Mouse (Mus musculus) liver, embryonic 16.5 days (tissue): ENCODE measurements around the gene Eef2kmt. TPM values are rescaled to one million over a fixed set of nuclear protein-coding genes. Genes with fewer than 3 reads are reported as not detected.

Experiments used
- ATAC-seq: fragments of 200-750 bp; cut with Nextera tagmentation; 2 replicates; pipeline ENCODE4 v1.8.0; 2017; ENCODE audit warnings: low read depth, mild to moderate bottlenecking, moderate number of reproducible peaks, moderate library complexity
- H3K27ac ChIP-seq: fragments of 300-500 bp; sonication (generic); 2 replicates; pipeline ENCODE4 v1.5.1; 2014; ENCODE audit warnings: mild to moderate bottlenecking, low read length
- H3K27me3 ChIP-seq: fragments of 300-500 bp; sonication (generic); 2 replicates; pipeline ENCODE4 v1.6.1; 2014; ENCODE audit warnings: low read depth, low read length, mixed read lengths; ENCODE audit not compliant: control insufficient read depth, insufficient read depth
- H3K36me3 ChIP-seq: fragments of 300-500 bp; sonication (generic); 2 replicates; pipeline ENCODE4 v1.6.1; 2014; ENCODE audit warnings: mild to moderate bottlenecking; ENCODE audit not compliant: control insufficient read depth, insufficient read depth
- H3K4me1 ChIP-seq: fragments of 300-500 bp; sonication (generic); 2 replicates; pipeline ENCODE4 v1.6.1; 2014; ENCODE audit warnings: low read depth, low read length, mixed read lengths; ENCODE audit not compliant: control insufficient read depth
- H3K4me2 ChIP-seq: fragments of 300-500 bp; sonication (generic); 2 replicates; pipeline ENCODE4 v1.6.1; 2014; ENCODE audit warnings: low read depth, low read length, mixed read lengths
- H3K4me3 ChIP-seq: fragments of 300-500 bp; sonication (generic); 2 replicates; pipeline ENCODE4 v1.5.1; 2014; ENCODE audit warnings: low read depth, mild to moderate bottlenecking, low read length
- H3K9ac ChIP-seq: fragments of 300-500 bp; sonication (generic); 2 replicates; pipeline ENCODE4 v1.6.1; 2014; ENCODE audit warnings: low read depth, low read length
- H3K9me3 ChIP-seq: fragments of 300-500 bp; sonication (generic); replicated peaks from 2 replicates; pipeline ENCODE4 v1.6.1; 2016; ENCODE audit warnings: low read length; ENCODE audit not compliant: control insufficient read depth
- WGBS: fragments of 180-500 bp; shearing (Covaris S2); extraction: QIAGEN DNeasy Blood & Tissue Kit; methylation state at CpG from one replicate; pipeline ENCODE4 v1.1.7; 2014; ENCODE audit not compliant: insufficient replicate concordance; 5-methylcytosine and 5-hydroxymethylcytosine counted together
- polyA plus RNA-seq: library from polyadenylated mRNA; unstranded; fragments of >200 nt; fragmentation: Nextera tagmentation; extraction: Ambion mirVana; gene quantifications from 2 replicates; pipeline ENCODE4 v1.2.1, GENCODE M21; 2015

Gene Eef2kmt
- polyA plus RNA-seq, 1 experiment from 2014 or later: 8.5 TPM

DNA sequence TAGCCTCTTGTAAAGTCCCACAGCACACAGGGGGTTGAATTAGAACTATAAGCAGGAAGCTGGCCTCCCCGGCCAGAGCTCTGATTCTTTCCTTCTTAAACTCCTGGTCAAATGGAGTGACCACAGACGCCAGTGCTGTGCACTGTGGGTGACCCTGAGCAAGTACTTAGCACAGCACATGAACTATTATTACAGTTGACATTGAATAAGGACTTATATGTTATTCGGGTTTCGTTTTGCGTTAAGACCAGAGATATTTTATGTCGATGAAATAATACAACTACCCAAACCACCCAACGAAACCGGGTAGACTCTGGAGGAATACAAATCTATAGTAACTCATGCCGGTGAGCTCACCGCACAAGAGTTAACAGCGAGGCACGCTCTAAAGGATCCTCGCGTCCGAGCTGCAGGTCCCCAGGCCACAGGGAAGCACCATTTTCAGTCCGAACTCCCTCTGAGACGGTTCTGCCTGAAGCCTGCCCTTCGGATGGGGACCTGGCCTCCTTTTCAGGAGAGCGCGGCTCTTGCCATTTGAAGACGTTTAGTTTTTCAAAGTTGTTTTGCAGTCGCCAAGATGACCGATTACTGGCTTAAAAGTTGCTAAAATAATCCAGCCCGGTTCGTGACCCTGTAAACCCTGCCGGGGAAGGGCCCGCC lies 572 bp downstream of the Eef2kmt start:
- no peak for ATAC-seq
- H3K27ac ChIP-seq: peak overlapping the region; percentile 35
- H3K4me1 ChIP-seq: peaks cover 18% of the 10 kb centered on the region
- H3K27me3 ChIP-seq: no peaks in the 10 kb centered on the region
- no peaks in the 10 kb centered on the region for H3K9me3 ChIP-seq
- peak overlapping the region; percentile 69 for H3K4me3 ChIP-seq
- H3K36me3 ChIP-seq: no peaks in the 10 kb centered on the region
- H3K4me2 ChIP-seq: peak overlapping the region; percentile 85
- 2% methylated on average over 27 of the region's 27 CpGs for WGBS
- H3K9ac ChIP-seq: peak overlapping the region; percentile 72

DNA sequence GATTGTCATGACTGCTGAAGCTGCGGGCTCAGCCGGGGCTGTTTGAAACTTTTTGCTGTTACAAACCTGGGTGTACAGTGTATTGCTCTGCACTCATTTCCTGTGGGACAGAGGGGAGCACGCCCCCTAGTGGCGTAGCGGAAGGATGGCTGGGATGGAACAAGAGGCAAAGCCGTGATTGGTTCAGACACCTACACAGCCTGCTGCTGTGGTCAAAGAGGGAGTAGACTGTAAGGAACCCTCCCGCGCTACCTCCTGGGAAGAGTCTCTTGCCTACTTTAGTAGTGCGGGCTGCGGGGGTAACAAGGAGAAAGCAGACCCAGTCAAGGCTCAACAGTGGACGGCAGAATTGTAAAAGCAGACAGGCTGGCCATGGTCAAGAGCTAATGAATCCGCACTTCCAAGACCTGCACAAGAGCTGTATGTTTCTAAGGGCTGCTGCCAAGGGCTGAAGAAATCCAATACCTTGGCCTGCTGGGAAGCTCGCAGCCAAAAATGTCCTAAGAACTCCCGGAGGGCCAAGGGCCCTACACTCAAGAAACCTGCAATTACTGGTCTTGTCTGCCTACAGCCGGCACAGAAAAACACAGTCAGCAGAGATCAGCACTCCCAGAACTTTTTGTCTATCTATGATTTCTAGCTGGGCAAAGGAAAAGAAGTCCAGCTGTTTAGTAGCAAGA lies 1.3 kb downstream of the Eef2kmt start:
- 2% methylated on average over 15 of the region's 15 CpGs for WGBS
- H3K4me3 ChIP-seq: peak overlapping the region; percentile 69
- H3K9ac ChIP-seq: peak overlapping the region; percentile 72
- peak overlapping the region; percentile 35; the same call in 1 of the 2 replicates for H3K27ac ChIP-seq
- H3K9me3 ChIP-seq: no peaks in the 10 kb centered on the region
- peaks cover 18% of the 10 kb centered on the region for H3K4me1 ChIP-seq
- peak overlapping the region; percentile 85 for H3K4me2 ChIP-seq
- no peaks in the 10 kb centered on the region; the same call in 1 of the 2 replicates for H3K36me3 ChIP-seq
- peak; percentile 60 for ATAC-seq
- no peaks in the 10 kb centered on the region for H3K27me3 ChIP-seq

DNA sequence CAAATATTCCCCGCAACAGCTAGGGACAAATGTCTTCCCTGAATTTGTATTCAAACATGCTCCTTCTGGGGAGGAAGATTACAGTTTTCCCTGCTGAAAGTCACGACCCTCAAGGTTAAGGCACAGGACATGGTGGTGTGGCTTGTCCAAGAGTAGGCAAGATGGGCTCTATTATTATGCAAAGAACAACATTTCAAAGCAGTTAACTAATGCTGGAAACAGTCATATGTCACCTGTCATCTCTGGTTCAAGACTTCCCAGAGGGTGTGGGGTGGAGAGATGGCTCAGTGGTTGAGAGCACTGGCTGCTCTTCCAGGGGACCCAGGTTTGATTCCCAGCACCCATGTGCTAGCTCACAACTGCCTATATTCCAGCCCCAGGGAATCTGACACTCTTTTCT lies 3.5 kb downstream of the Eef2kmt start:
- Histone ChIP-seq H3K9ac (no peak overlapping the region), H3K27me3 (no peaks in the 10 kb centered on the region), H3K36me3 (no peaks in the 10 kb centered on the region; the same call in 1 of the 2 replicates), H3K4me1 (peaks cover 18% of the 10 kb centered on the region), H3K4me3 (no peak overlapping the region), H3K9me3 (no peaks in the 10 kb centered on the region), H3K27ac (no peak overlapping the region), H3K4me2 (no peak overlapping the region)
- ATAC-seq: no peak
- WGBS: 76% methylated on average over 2 of the region's 2 CpGs

DNA sequence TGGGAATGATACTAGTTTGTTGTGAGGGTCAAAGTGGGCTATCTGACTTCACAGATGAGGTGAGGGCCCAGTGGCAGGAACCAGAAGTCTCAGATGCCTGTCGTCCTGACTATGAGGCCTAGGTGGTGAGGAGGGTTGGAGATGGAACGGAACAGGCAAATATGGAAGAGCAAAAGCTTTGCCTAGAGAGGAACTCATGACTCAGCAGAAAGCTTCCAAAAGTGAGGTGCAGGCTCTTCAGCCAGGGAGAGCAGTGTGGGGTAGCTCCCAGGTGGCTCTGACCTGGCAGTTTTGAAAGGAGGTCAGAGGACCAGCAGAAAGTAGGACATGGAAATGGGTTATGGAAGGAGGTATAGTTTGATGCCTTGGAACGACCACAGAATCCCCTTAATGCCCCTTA lies 4.9 kb downstream of the Eef2kmt start:
- 63% methylated on average over 3 of the region's 3 CpGs for WGBS
- ATAC-seq: no peak
- no peak overlapping the region for H3K9ac ChIP-seq
- no peak overlapping the region for H3K4me3 ChIP-seq
- no peaks in the 10 kb centered on the region for H3K27me3 ChIP-seq
- no peak overlapping the region for H3K4me2 ChIP-seq
- H3K36me3 ChIP-seq: no peaks in the 10 kb centered on the region; the same call in 1 of the 2 replicates
- H3K27ac ChIP-seq: no peak overlapping the region
- H3K9me3 ChIP-seq: no peaks in the 10 kb centered on the region
- H3K4me1 ChIP-seq: peaks cover 15% of the 10 kb centered on the region

DNA sequence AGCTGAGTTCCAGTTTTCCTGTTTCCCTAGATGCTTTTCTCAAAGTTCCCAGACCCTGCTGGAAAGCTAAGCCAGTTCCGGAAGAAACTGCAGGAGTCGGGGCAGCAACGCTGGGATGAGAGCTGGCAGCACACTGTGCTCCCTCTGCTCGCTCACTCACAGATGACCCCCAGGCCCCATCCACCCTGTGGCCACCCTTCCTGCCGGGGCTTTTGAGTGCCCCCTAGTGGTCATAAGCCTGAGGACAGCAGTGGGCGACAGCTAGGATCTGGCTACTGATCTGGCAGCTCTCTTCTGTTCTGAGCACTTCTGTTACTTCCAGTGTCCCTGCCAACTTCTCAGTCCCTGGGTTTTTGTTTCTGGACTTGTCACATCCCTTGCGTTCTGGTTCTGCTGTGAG lies 11.4 kb downstream of the Eef2kmt start:
- H3K27ac ChIP-seq: no peak overlapping the region
- no peaks in the 10 kb centered on the region for H3K27me3 ChIP-seq
- H3K9ac ChIP-seq: no peak overlapping the region
- H3K4me3 ChIP-seq: no peak overlapping the region
- no peaks in the 10 kb centered on the region for H3K4me1 ChIP-seq
- ATAC-seq: peak; percentile 59; the same call in 1 of the 2 replicates
- no peaks in the 10 kb centered on the region; the same call in none of the 2 replicates for H3K36me3 ChIP-seq
- H3K9me3 ChIP-seq: no peaks in the 10 kb centered on the region
- whole genome bisulfite sequencing: 28% methylated on average over 7 of the region's 7 CpGs
- no peak overlapping the region for H3K4me2 ChIP-seq

DNA sequence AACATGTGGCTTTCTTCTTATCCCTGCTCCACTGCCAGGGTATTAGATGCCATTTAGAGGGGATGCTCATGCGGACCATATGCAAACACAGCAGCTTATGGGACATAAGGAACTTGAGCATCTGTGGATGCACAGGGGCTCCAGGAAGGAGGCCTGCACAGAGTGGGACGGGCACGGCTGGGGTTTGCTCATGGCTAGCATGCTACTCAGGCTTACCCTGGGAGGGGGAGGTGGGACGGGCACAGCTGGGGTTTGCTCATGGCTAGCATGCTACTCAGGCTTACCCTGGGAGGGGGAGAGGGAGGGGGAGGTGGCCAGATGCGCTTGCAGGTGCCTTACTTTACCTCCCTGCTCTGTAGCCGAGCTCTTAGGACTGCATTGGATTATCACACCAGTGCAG lies 12.9 kb downstream of the Eef2kmt start:
- H3K27ac ChIP-seq: no peak overlapping the region
- WGBS: 76% methylated on average over 6 of the region's 6 CpGs

DNA sequence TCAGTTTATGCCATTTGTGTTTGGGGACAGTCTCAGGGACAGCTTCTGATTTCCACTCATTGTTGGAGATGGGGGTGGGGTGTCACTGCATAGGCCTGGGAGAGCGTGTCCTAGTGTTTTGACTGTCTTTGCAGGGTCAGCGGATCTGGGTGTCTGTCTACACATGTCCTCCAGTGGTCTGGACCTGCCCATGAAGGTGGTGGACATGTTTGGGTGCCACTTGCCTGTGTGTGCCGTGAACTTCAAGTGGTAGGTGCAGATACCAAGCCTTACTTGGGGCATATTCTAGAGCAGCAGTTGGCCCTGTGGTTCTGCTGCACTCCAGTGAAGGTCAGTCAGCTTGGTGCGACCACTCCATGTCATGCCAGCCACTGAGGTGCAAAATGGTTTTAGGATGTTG lies 13.4 kb downstream of the Eef2kmt start:
- no peaks in the 10 kb centered on the region for H3K27me3 ChIP-seq
- WGBS: 83% methylated on average over 4 of the region's 4 CpGs
- no peak overlapping the region for H3K9ac ChIP-seq
- no peak overlapping the region for H3K4me2 ChIP-seq
- no peaks in the 10 kb centered on the region for H3K9me3 ChIP-seq
- H3K4me3 ChIP-seq: no peak overlapping the region
- ATAC-seq: no peak
- H3K4me1 ChIP-seq: no peaks in the 10 kb centered on the region
- no peak overlapping the region for H3K27ac ChIP-seq
- H3K36me3 ChIP-seq: no peaks in the 10 kb centered on the region; the same call in 1 of the 2 replicates

More for the DNA sequence above, 12.9 kb downstream of the Eef2kmt start:
- Histone ChIP-seq H3K4me3 (no peak overlapping the region), H3K27me3 (no peaks in the 10 kb centered on the region), H3K36me3 (no peaks in the 10 kb centered on the region; the same call in none of the 2 replicates), H3K4me2 (no peak overlapping the region), H3K9ac (no peak overlapping the region), H3K4me1 (no peaks in the 10 kb centered on the region), H3K9me3 (no peaks in the 10 kb centered on the region)
- no peak for ATAC-seq

DNA sequence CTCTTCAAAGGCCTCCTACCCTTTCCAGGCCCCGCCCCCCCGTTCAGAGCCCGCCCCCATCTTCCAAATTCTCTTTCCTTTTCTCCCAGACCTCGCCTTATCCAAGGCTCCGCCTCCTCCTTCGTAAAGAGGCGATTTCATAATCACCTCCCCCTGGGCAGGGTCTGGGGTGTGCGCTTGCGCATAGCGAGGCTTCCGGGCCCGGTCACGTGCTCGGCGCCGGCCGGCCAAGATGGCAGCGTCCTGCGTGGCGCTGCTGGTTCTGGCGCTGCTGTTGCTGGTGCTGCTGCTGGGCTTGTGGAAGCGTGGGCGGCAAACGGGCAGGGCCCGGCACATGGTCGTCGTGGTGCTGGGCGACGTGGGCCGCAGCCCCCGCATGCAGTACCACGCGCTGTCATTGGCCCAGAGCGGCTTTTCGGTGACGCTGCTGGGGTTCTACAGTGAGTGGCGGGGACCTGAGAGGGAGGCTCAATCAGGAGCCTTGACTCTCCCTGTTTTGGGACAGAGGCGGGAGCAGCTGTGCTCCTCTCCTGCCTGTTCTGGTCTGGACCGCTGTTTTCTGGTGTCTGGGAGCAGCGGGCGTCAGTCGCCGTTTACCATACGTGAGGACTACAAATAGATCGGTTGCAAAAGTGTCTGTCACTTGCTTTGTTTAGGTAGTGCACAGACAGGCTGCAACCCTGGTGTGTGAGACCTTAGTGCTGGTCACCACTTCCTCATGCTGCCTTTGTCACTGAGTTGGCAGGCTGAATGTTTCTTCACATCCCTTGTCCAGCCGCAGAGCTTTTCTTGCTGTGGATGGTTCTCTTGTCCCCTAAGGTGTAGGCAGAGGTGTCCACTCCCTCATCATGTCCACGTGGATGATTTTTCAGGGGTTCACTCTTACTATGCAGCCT lies 22.1 kb downstream of the Eef2kmt start, which contains the start of gene Alg1:
Gene Alg1, plus strand, starts transcription at position 204 of the 896 bp plus-strand sequence.
- WGBS: 1% methylated on average over 47 of the region's 47 CpGs
- ATAC-seq: peak; percentile 95
- Histone ChIP-seq H3K27me3 (no peaks in the 10 kb centered on the region), H3K27ac (peak within 1 kb of the TSS; percentile 24), H3K36me3 (no peaks in the 10 kb centered on the region), H3K9me3 (no peaks in the 10 kb centered on the region), H3K4me3 (peak within 1 kb of the TSS; percentile 81), H3K9ac (peak within 1 kb of the TSS; percentile 74), H3K4me2 (peak within 1 kb of the TSS; percentile 85), H3K4me1 (peaks cover 10% of the 10 kb centered on the region)
